Mouse (Mus musculus) liver, embryonic 11.5 days (tissue): Measurements from ENCODE around the gene Nr5a1. TPM values are rescaled to one million over a fixed set of nuclear protein-coding genes. Genes with fewer than 3 reads are reported as not detected.

ENCODE experiments used
- ATAC-seq: fragments of 200-750 bp; cut with Nextera tagmentation; replicated peaks from 2 replicates; pipeline ENCODE4 v1.8.0; 2017; ENCODE audit warnings: moderate number of reproducible peaks, mild to moderate bottlenecking, moderate TSS enrichment, moderate library complexity; ENCODE audit not compliant: low FRiP score
- DNase-seq: peaks from one replicate; pipeline ENCODE4 v3.0.0-alpha.2; 2017; ENCODE audit warnings: low spot score
- H3K27ac ChIP-seq: fragments of 300-500 bp; sonication (generic); 2 replicates; pipeline ENCODE4 v1.5.1; 2014; ENCODE audit warnings: mild to moderate bottlenecking, low read depth, low read length, control low read depth
- H3K27me3 ChIP-seq: fragments of 300-500 bp; sonication (generic); replicated peaks from 2 replicates; pipeline ENCODE4 v1.6.1; 2014; ENCODE audit warnings: low read length, mixed read lengths; ENCODE audit not compliant: control insufficient read depth, insufficient read depth
- H3K36me3 ChIP-seq: fragments of 300-500 bp; sonication (generic); 2 replicates; pipeline ENCODE4 v1.6.1; 2014; ENCODE audit warnings: mild to moderate bottlenecking, low read length, moderate library complexity, mixed read lengths; ENCODE audit not compliant: control insufficient read depth, insufficient read depth
- H3K4me1 ChIP-seq: fragments of 300-500 bp; sonication (generic); replicated peaks from 2 replicates; pipeline ENCODE4 v1.6.1; 2014; ENCODE audit warnings: low read length, mixed read lengths; ENCODE audit not compliant: control insufficient read depth, insufficient read depth
- H3K4me2 ChIP-seq: fragments of 300-500 bp; sonication (generic); 2 replicates; pipeline ENCODE4 v1.6.1; 2014; ENCODE audit warnings: mild to moderate bottlenecking, control low read depth, moderate library complexity
- H3K4me3 ChIP-seq: fragments of 300-500 bp; sonication (generic); 2 replicates; pipeline ENCODE4 v1.5.1; 2014; ENCODE audit warnings: low read depth, low read length, control low read depth
- H3K9ac ChIP-seq: fragments of 300-500 bp; sonication (generic); 2 replicates; pipeline ENCODE4 v1.6.1; 2014; ENCODE audit warnings: low read depth, low read length, control low read depth
- H3K9me3 ChIP-seq: fragments of 300-500 bp; sonication (generic); 2 replicates; pipeline ENCODE4 v1.6.1; 2016; ENCODE audit warnings: low read length, inconsistent platforms, mixed read lengths; ENCODE audit not compliant: control insufficient read depth
- WGBS: fragments of 180-500 bp; shearing (Covaris S2); extraction: QIAGEN DNeasy Blood & Tissue Kit; methylation state at CpG from one replicate; pipeline ENCODE4 v1.1.7; 2014; 5-methylcytosine and 5-hydroxymethylcytosine counted together
- polyA plus RNA-seq: library from polyadenylated mRNA; unstranded; fragments of >200 nt; fragmentation: Nextera tagmentation; extraction: Ambion mirVana; gene quantifications from 2 replicates; pipeline ENCODE4 v1.2.1, GENCODE M21; 2014

Gene Nr5a1
- polyA plus RNA-seq = 0.11 and 0.25 TPM in 2 replicates

- WGBS = 87% methylated on average over 13 of the region's 13 CpGs
- H3K27ac ChIP-seq = no peak within 1 kb of the TSS
- no peak within 1 kb of the TSS for H3K4me3 ChIP-seq
- H3K9me3 ChIP-seq = no peaks in the 10 kb centered on the region
- H3K4me1 ChIP-seq = peaks cover 20% of the 10 kb centered on the region
- no peaks in the 10 kb centered on the region for H3K36me3 ChIP-seq
- no peak within 1 kb of the TSS for H3K9ac ChIP-seq
- ATAC-seq (no peak), DNase-seq (no peak)
- peaks cover 52% of the 10 kb centered on the region for H3K27me3 ChIP-seq
- H3K4me2 ChIP-seq = no peak within 1 kb of the TSS
Observed at GRCm38 (mm10) chr2:38714324-38714723, at the start of gene Nr5a1. TSS of gene Nr5a1 (minus strand) at chr2:38714542.

GRCm38 (mm10) chr2:38739847-38740246, 25.5 kb upstream of the Nr5a1 start:
- Histone ChIP-seq H3K4me1 (no peaks in the 10 kb centered on the region), H3K27ac (no peak overlapping the region), H3K9ac (no peak overlapping the region), H3K9me3 (no peaks in the 10 kb centered on the region), H3K4me2 (no peak overlapping the region), H3K4me3 (no peak overlapping the region), H3K36me3 (no peaks in the 10 kb centered on the region), H3K27me3 (no peaks in the 10 kb centered on the region)
- WGBS = 73% methylated on average over 3 of the region's 3 CpGs
- DNase-seq (no peak), ATAC-seq (no peak)

- H3K27ac ChIP-seq = no peak overlapping the region
- H3K4me2 ChIP-seq = no peak overlapping the region
- H3K27me3 ChIP-seq = no peaks in the 10 kb centered on the region
- WGBS = 26% methylated on average over 7 of the region's 7 CpGs
- no peaks in the 10 kb centered on the region for H3K4me1 ChIP-seq
- no peaks in the 10 kb centered on the region for H3K9me3 ChIP-seq
- peak; percentile 58; the same call in 1 of the 2 replicates for ATAC-seq
- no peaks in the 10 kb centered on the region for H3K36me3 ChIP-seq
- DNase-seq = no peak
- H3K9ac ChIP-seq = no peak overlapping the region
- H3K4me3 ChIP-seq = no peak overlapping the region
Observed at GRCm38 (mm10) chr2:38739410-38739809, 25.1 kb upstream of the Nr5a1 start.

- WGBS = 84% methylated on average over 14 of the region's 14 CpGs
- ATAC-seq = no peak
- no peaks in the 10 kb centered on the region for H3K36me3 ChIP-seq
Observed at GRCm38 (mm10) chr2:38738601-38739301, 24.4 kb upstream of the Nr5a1 start.

GRCm38 (mm10) chr2:38735740-38736139, 21.4 kb upstream of the Nr5a1 start:
- no peak for ATAC-seq
- Histone ChIP-seq H3K9me3 (no peaks in the 10 kb centered on the region), H3K27ac (no peak overlapping the region), H3K4me2 (no peak overlapping the region), H3K27me3 (no peaks in the 10 kb centered on the region), H3K9ac (no peak overlapping the region), H3K4me1 (no peaks in the 10 kb centered on the region), H3K4me3 (no peak overlapping the region), H3K36me3 (peaks cover 2% of the 10 kb centered on the region; the same call in 1 of the 2 replicates)
- no peak for DNase-seq

More at GRCm38 (mm10) chr2:38738601-38739301, 24.4 kb upstream of the Nr5a1 start:
- H3K4me1 ChIP-seq = no peaks in the 10 kb centered on the region
- no peak overlapping the region for H3K9ac ChIP-seq
- no peak for DNase-seq
- H3K9me3 ChIP-seq = no peaks in the 10 kb centered on the region
- H3K4me2 ChIP-seq = no peak overlapping the region
- H3K27ac ChIP-seq = no peak overlapping the region
- no peaks in the 10 kb centered on the region for H3K27me3 ChIP-seq
- H3K4me3 ChIP-seq = no peak overlapping the region

GRCm38 (mm10) chr2:38734721-38735120, 20.4 kb upstream of the Nr5a1 start:
- Histone ChIP-seq H3K4me3 (no peak overlapping the region), H3K27ac (no peak overlapping the region), H3K4me1 (no peaks in the 10 kb centered on the region), H3K4me2 (no peak overlapping the region), H3K9me3 (no peaks in the 10 kb centered on the region), H3K36me3 (peaks cover 2% of the 10 kb centered on the region; the same call in 1 of the 2 replicates), H3K27me3 (no peaks in the 10 kb centered on the region), H3K9ac (no peak overlapping the region)
- ATAC-seq (no peak), DNase-seq (no peak)
- WGBS = 77% methylated on average over 5 of the region's 5 CpGs

GRCm38 (mm10) chr2:38730331-38730827, 16.0 kb upstream of the Nr5a1 start:
- WGBS = 89% methylated on average over 6 of the region's 6 CpGs
- Histone ChIP-seq H3K9me3 (no peaks in the 10 kb centered on the region), H3K36me3 (peaks cover 2% of the 10 kb centered on the region; the same call in 1 of the 2 replicates), H3K9ac (no peak overlapping the region), H3K27me3 (no peaks in the 10 kb centered on the region), H3K27ac (no peak overlapping the region), H3K4me3 (no peak overlapping the region), H3K4me2 (no peak overlapping the region), H3K4me1 (no peaks in the 10 kb centered on the region)
- ATAC-seq = no peak
- no peak for DNase-seq

GRCm38 (mm10) chr2:38725427-38725826, 11.1 kb upstream of the Nr5a1 start:
- H3K36me3 ChIP-seq = no peaks in the 10 kb centered on the region
- no peak overlapping the region for H3K4me3 ChIP-seq
- no peak for DNase-seq
- H3K27me3 ChIP-seq = no peaks in the 10 kb centered on the region; the same call in 1 of the 2 replicates
- H3K27ac ChIP-seq = no peak overlapping the region
- H3K9ac ChIP-seq = no peak overlapping the region
- H3K4me2 ChIP-seq = no peak overlapping the region
- H3K9me3 ChIP-seq = no peaks in the 10 kb centered on the region
- H3K4me1 ChIP-seq = no peaks in the 10 kb centered on the region
- 87% methylated on average over 3 of the region's 3 CpGs for WGBS
- no peak for ATAC-seq

GRCm38 (mm10) chr2:38723378-38723777, 9.0 kb upstream of the Nr5a1 start:
- H3K9me3 ChIP-seq = no peaks in the 10 kb centered on the region
- H3K36me3 ChIP-seq = no peaks in the 10 kb centered on the region
- no peak for DNase-seq
- no peak for ATAC-seq
- H3K27ac ChIP-seq = no peak overlapping the region
- peaks cover 14% of the 10 kb centered on the region for H3K4me1 ChIP-seq
- no peak overlapping the region for H3K4me2 ChIP-seq
- H3K27me3 ChIP-seq = no peaks in the 10 kb centered on the region; the same call in 1 of the 2 replicates
- 84% methylated on average over 4 of the region's 4 CpGs for WGBS
- H3K4me3 ChIP-seq = no peak overlapping the region
- no peak overlapping the region for H3K9ac ChIP-seq
